Mouse (Mus musculus) small intestine, adult 2 months (tissue): ENCODE data around the gene Itga9.

Experiments
- CTCF ChIP-seq: fragments of 200-500 bp; IDR thresholded peaks from 2 replicates; pipeline ENCODE4 v1.5.1; 2012; ENCODE audit warnings: low read depth, mild to moderate bottlenecking, control low read depth, inconsistent platforms, low read length, moderate library complexity, mixed read lengths; ENCODE audit not compliant: insufficient replicate concordance, insufficient read length; ENCODE audit errors: extremely low read depth
- POLR2A ChIP-seq: fragments of 200-500 bp; IDR thresholded peaks from 2 replicates; pipeline ENCODE4 v1.6.1; 2012; ENCODE audit warnings: low read depth, mild to moderate bottlenecking, control low read depth, inconsistent platforms, low read length, moderate library complexity

DNA sequence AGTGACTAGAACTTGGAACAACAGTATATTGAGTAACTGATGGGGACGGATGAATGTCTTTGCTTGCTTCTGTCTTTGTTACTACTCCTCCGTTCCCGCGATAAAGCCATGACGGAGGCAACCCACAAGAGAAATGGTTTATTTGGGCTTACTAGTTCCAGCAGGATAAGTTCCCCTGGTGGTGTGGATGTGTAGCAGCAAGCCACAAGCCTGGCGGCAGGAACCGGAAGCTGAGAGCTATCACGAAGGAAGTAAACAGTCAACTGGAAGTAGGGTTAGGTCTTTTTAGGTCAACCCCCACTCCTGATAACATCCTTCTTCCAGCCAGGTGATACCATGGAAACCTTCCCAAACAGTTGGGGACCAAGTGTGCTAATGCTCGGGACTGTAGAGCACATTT, 327.3 kb downstream of the Itga9 start:
- TF ChIP-seq POLR2A (no peak), CTCF (no peak)
